Mouse (Mus musculus) spleen, adult 2 months (tissue): ENCODE measurements around the gene Acp7. TPM values are rescaled to one million over a fixed set of nuclear protein-coding genes. Genes with fewer than 3 reads are reported as not detected.
"Not testable (repeated sequence)": the region's sequence is repeated elsewhere in the genome, so short reads cannot be mapped to it uniquely, and the experiment has no call there.

ENCODE experiments used
- DNase-seq, 2 experiments: peaks; one replicate each; pipeline versions ENCODE4 v3.0.0 to v3.0.0-alpha.2; 2012 to 2021; ENCODE audit warnings: low spot score in 2 of 2, low read depth in 1 of 2
- H3K27ac ChIP-seq: fragments of 200-500 bp; 2 replicates; pipeline ENCODE4 v1.5.1; 2012; ENCODE audit warnings: low read length, inconsistent platforms; ENCODE audit not compliant: insufficient read depth
- H3K27me3 ChIP-seq: fragments of 200-500 bp; 2 replicates; pipeline ENCODE4 v1.6.1; 2012; ENCODE audit warnings: mild to moderate bottlenecking, moderate library complexity, low read length, inconsistent platforms; ENCODE audit not compliant: control insufficient read depth, insufficient read depth
- H3K36me3 ChIP-seq: fragments of 200-500 bp; 2 replicates; pipeline ENCODE4 v1.6.1; 2012; ENCODE audit warnings: mild to moderate bottlenecking, low read length, inconsistent platforms; ENCODE audit not compliant: control insufficient read depth, insufficient read depth
- H3K4me1 ChIP-seq: fragments of 200-500 bp; 2 replicates; pipeline ENCODE4 v1.6.1; 2011; ENCODE audit warnings: inconsistent platforms; ENCODE audit not compliant: control insufficient read depth, insufficient read depth, insufficient read length
- H3K4me3 ChIP-seq: fragments of 200-500 bp; 2 replicates; pipeline ENCODE4 v1.5.1; 2011; ENCODE audit warnings: mild to moderate bottlenecking, inconsistent platforms; ENCODE audit not compliant: insufficient read depth, insufficient read length; ENCODE audit errors: extremely low read depth
- CTCF ChIP-seq: fragments of 200-500 bp; IDR thresholded peaks from 2 replicates; pipeline ENCODE4 v1.5.1; 2011; ENCODE audit warnings: mild to moderate bottlenecking, inconsistent platforms; ENCODE audit not compliant: insufficient read depth, insufficient read length, insufficient replicate concordance; ENCODE audit errors: extremely low read depth
- POLR2A ChIP-seq: fragments of 200-500 bp; IDR thresholded peaks from 2 replicates; pipeline ENCODE4 v1.6.1; 2011; ENCODE audit warnings: low read depth, low read length, inconsistent platforms
- whole genome bisulfite sequencing: fragments of 180-500 bp; shearing (Covaris S2); methylation state at CpG from one replicate; pipeline ENCODE4 v1.1.7; 2018; 5-methylcytosine and 5-hydroxymethylcytosine counted together
- polyA plus RNA-seq: library from polyadenylated mRNA; depleted of rRNA; stranded (reverse); fragments of >200 nt; gene quantifications from 2 replicates; pipeline ENCODE4 v1.2.3, GENCODE M21; 2012; rRNA removed

Acp7 gene
- not detected in 2 replicates for polyA plus RNA-seq

DNA sequence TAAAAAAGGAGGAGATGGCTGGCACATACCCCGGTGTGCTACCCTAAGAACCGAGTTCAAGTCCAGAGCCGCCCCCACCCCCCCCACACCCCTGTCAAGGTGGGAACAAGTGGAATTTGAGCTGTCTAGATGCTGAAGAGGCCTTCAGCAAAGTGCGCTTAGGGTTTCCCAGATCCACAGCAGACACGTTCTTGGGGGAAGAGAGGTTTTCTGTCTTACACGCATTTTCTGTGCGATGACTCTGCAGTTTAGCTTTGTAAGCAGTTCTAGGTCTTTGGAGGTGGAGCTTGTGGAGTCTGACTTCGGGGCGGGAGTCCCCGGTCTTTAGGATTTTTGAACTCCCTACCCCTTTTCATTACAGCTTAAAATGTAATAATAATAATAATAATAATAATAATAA lies at the start of gene Acp7:
Gene Acp7, minus strand, starts transcription at position 260 of the 400 bp plus-strand sequence.
- Histone ChIP-seq H3K4me3 (no peak within 1 kb of the TSS), H3K27ac (no peak within 1 kb of the TSS), H3K4me1 (no peaks in the 10 kb centered on the region), H3K36me3 (no peaks in the 10 kb centered on the region), H3K27me3 (peaks cover 5% of the 10 kb centered on the region; the same call in 1 of the 2 replicates)
- no peak for TF ChIP-seq CTCF
- TF ChIP-seq POLR2A = no peak
- 17% methylated on average over 10 of the region's 10 CpGs for WGBS
- no peak for DNase-seq

DNA sequence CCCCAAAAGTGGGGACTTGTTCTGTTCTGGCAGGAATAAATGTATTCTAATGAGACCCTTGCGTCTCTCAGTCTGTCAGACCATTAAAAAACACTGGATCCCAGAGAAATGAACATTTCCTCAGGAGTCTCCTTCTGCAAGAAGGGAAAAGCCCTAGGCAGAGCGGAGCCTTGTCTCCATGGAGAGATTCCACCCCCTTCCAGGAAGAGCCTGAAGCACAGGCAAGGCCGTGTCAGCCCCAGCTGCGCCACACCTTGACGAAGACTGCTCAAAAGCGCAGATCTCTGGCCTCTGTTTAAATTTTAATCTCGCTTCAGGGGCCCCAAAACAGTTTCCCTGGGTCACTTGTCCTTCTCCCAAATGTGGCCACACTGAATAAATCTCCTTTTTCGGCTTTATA lies 46.5 kb upstream of the Acp7 start:
- Histone ChIP-seq H3K4me3 (no peak overlapping the region), H3K27me3 (no peaks in the 10 kb centered on the region), H3K27ac (peak overlapping the region; percentile 55; the same call in 1 of the 2 replicates), H3K4me1 (peaks cover 2% of the 10 kb centered on the region; the same call in 1 of the 2 replicates), H3K36me3 (no peaks in the 10 kb centered on the region)
- DNase-seq = no peak
- TF ChIP-seq CTCF (no peak), POLR2A (no peak)
- WGBS = 90% methylated on average over 8 of the region's 8 CpGs

DNA sequence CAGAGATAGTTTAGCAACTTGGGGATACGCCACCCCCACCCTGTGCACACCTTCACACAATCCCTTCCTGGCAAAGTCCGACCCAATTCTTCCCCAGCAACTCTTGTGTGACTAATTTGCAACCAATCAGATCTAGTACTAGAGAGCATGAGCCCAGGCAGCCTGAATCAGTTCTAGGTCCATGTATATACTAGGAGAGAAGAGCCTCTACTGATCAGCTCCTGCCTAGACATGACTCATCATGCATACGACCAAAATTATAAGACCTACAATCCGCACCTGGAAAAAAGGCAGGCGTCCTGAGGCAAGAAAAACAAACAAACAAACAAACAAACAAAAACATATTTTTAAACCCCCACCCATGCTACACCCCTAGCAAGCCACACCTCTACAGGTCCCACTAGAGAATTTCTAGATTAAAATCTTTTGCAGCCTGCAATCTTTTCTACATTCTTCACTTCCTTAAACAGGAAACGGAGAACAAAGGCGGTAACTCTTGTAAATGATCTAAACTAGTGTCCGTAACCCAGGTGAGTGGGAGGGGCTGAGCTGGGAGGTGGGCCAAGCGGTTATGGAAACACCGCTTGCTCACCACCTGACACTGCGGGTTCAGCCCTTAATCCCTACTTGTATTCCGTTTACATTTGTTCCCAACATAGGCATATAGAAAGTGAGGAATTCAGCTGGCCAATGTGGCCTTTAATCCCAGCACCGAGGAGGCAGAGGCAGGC lies 45.8 kb upstream of the Acp7 start:
- TF ChIP-seq CTCF (no peak), POLR2A (no peak)
- no peak overlapping the region for H3K4me3 ChIP-seq
- H3K36me3 ChIP-seq = no peaks in the 10 kb centered on the region
- peaks cover 2% of the 10 kb centered on the region; the same call in 1 of the 2 replicates for H3K4me1 ChIP-seq
- peak overlapping the region; percentile 70 for H3K27ac ChIP-seq
- no peaks in the 10 kb centered on the region for H3K27me3 ChIP-seq
- DNase-seq = no peak
- WGBS = 79% methylated on average over 13 of the region's 13 CpGs

DNA sequence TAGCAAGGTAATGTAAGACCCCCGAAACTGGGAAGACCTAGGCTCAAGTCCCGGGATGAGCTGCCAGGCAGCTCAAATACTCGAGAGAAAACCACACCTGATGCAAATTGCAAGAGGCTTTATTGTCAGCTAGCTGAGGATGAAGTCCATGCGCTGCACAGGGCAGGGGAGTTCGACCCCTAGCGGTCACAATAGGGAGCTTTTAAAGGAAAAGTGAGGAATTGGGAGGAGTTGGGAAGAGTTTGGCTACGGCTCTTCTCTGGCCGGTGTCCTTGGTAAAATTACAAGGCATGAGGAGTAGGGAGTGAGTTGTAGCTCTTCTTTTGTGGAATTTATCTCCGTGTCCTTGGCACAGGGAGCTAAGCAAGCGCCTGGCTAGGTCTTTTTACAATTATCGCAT lies 44.6 kb upstream of the Acp7 start:
- no peak for DNase-seq
- Histone ChIP-seq H3K4me1 (peaks cover 4% of the 10 kb centered on the region; the same call in 1 of the 2 replicates), H3K4me3 (no peak overlapping the region), H3K27me3 (no peaks in the 10 kb centered on the region), H3K36me3 (no peaks in the 10 kb centered on the region), H3K27ac (no peak overlapping the region)
- no peak for TF ChIP-seq POLR2A
- no peak for TF ChIP-seq CTCF
- 66% methylated on average over 11 of the region's 11 CpGs for WGBS

DNA sequence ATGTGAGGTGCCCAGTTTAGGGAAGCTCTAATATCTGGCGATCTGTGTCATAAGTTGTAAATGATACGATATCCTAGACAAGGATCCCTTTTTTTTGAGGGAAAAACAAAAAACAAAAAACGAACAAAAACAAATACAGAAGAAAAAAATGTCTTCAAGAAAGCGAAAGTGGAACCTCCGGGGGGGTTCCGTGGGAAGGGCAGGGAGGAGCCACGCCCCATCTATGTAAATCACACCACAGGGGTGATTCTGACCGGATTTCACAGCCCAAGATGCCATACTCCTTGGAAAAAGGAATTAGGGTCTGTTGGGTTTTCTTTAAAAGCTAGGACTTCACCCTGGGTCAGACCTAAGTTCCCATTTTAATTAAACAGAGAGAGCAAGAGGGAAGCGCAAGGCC lies 43.9 kb upstream of the Acp7 start:
- peak overlapping the region; percentile 20; the same call in 1 of the 2 replicates for H3K4me3 ChIP-seq
- DNase-seq = no peak
- H3K27ac ChIP-seq = no peak overlapping the region
- peaks cover 4% of the 10 kb centered on the region; the same call in 1 of the 2 replicates for H3K4me1 ChIP-seq
- WGBS = 60% methylated on average over 9 of the region's 9 CpGs
- TF ChIP-seq CTCF (no peak), POLR2A (no peak)
- no peaks in the 10 kb centered on the region for H3K27me3 ChIP-seq
- no peaks in the 10 kb centered on the region for H3K36me3 ChIP-seq

DNA sequence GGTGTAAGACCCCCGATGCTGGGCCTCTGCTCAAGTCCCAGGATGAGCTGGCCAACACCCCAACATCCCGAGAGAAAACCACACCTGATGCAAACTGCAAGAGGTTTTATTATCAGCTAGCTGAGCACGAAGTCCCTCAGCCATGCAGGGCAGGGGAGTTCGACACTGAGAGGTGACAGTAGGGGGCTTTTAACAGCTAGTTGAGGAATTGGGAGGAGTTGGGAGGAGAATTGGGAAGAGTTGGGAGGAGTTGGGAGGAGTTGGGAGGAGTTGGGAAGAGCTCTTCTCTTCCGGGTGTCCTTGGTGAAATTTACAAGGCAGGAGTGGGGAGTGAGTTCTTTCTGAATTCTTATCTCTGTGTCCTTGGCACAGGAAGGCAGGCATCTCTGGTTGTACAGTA lies 41.7 kb upstream of the Acp7 start:
- not testable (repeated sequence) for H3K27me3 ChIP-seq, H3K4me1 ChIP-seq, H3K27ac ChIP-seq, H3K36me3 ChIP-seq, H3K4me3 ChIP-seq, DNase-seq
- 83% methylated on average over 5 of the region's 5 CpGs for WGBS

DNA sequence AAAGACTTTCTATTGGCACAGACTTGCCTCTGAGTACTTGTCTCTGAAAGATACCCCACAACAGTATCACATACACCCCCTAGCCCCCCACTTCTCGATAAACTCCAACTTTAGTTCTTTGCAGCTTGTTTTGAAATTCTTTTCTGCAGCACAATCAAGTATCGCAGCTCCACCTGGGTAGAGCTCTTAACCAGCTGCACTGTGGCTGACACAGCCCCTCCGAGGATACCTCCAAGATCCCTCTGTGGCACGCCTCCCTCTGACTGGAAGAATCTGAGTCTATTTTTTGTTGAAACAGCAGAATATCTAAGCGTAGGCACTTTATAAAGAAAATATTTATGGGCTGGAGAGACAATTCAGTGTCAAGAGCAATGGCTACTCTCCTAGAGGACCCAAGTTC lies 41.1 kb upstream of the Acp7 start:
- Histone ChIP-seq H3K4me1 (peaks cover 4% of the 10 kb centered on the region; the same call in 1 of the 2 replicates), H3K4me3 (no peak overlapping the region), H3K27me3 (no peaks in the 10 kb centered on the region), H3K36me3 (no peaks in the 10 kb centered on the region), H3K27ac (no peak overlapping the region)
- TF ChIP-seq CTCF (no peak), POLR2A (no peak)
- DNase-seq = no peak
- WGBS = 92% methylated on average over 5 of the region's 5 CpGs
